Mouse (Mus musculus) v-Abl transformed pro-B cells (cell line): ENCODE data around the gene Impdh1.

Experiments
- in situ Hi-C, 2 experiments: fragments of 400-800 bp; cut with MboI; formaldehyde crosslinking; loops; one replicate each; pipeline ENCODE4 v1.15.1; 2025; ENCODE audit not compliant: unreplicated experiment in 2 of 2

Gene Impdh1

DNA sequence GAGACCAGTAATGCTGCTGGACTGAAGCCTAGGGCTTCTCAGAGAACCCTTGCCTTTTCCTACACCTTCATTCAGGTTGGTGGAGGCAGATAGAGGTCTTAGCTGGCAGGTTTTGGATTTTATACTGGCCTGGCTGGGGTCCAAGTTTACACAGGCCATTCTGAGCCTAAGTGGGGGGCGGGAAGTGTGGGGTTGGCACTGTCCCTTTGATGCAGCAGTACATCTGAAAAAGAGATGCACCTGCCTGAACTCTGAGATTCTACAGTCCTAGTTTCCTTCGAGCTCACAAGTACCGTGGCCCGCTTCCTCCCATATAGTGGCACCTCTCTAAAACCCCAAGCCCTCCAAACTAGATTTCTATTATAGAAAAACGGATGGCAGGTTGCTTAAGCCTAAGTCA lies 1.4 kb downstream of the Impdh1 start:
- in situ Hi-C loops: loop anchor here in 1 of 2 experiments (10.0 kb wide), 1 partner anchor 730 kb away; no protein-coding TSS in a partner anchor

DNA sequence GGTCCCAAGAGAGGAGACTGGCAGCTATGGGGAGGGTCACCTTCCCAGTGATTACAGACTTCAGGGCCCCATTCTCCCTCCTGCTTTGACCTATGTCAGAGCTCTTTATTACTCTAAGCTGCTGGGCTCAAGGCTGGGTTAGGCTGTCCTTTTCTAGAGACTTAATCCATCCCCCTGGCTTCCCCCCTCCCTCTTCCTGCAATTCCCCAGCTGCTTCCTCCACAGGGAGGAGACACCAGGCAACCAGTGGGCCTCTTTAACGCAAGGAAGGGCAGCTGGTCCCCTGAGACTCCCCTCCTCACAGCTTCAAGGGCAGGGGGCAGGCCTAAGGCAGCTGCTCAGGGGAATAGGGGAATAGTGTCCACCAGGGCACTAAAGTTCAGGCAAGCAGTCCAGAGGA lies 1.9 kb downstream of the Impdh1 start:
- in situ Hi-C loops: loop anchor here in 1 of 2 experiments (10.0 kb wide), 1 partner anchor 729 kb away; no protein-coding TSS in a partner anchor

DNA sequence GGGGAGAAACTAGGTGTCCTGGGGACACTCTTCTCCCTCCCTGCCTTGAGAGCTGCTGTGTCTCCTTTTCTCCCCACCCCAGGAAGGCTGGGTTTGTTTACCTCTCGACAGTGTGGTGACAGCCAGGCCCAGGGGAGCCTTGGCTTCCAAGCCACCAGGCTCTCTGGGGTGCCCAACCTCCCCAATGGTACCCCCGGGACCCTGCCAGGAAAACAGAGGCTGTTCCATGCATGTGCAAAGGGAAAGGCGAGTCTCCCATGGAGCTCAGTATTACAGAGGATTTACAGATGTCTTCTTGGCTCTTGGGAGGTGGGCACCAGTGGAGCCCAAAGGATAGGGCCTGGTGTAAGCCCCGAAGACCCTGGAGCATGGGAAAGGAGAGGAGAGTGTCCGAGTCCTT lies 2.7 kb downstream of the Impdh1 start:
- in situ Hi-C loops: loop anchor here in 1 of 2 experiments (10.0 kb wide), 1 partner anchor 729 kb away; no protein-coding TSS in a partner anchor

DNA sequence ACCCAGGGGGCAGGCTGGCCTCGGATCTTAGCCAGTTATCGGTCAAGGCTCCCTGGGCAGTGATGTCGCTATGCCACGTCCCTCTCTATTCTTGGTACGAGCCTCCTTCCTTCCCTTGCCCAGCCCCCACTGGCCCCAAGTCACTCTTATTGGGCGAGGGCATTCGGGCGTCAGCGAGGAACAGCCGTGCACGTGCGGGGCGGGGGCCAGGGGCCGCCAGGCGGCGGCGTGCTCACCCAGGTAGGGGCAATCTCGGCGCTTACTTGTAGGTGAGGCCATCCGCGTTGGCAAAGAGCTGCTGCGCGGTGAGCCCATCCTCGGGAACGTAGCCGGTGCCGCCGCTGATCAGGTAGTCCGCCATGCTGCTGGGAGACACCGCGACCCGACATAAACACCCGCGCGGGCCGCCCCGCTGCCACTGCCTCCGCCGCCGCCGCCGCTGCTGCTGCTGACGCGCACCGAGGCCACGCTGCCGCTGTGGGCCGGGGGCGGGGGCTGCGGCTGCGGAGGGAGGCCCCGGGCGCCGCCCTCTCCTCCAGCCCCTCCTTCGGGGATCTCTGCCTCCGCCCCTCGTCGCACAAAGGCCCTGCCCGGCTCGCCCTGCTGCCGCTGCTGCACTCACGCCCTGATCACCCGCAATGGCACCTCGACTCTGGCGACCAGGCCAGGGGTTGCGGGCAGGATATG lies 4.2 kb downstream of the Impdh1 start:
- in situ Hi-C loops: loop anchor here in 1 of 2 experiments (10.0 kb wide), 1 partner anchor 727 kb away; no protein-coding TSS in a partner anchor

DNA sequence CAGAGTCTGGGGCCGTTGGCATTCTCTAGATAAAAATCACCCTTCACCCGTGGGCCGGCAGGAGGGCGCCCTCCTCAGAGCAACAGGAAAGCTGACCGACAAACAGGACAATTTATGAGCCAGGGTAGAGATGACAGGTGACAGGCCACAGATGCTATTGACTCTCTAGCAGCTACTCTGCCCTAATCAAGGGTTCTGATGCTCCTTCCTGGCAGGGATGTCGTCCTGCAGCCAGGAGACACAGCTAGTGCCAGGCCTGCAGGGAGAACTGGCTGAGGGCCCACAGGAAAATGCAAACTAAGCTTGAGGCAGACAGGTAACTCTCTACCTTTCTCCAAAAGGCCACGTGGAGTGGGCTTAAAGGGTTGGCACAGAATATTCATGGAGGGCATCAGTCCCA lies 5.0 kb downstream of the Impdh1 start:
- in situ Hi-C loops: loop anchor here in 1 of 2 experiments (10.0 kb wide), 1 partner anchor 726 kb away; no protein-coding TSS in a partner anchor

DNA sequence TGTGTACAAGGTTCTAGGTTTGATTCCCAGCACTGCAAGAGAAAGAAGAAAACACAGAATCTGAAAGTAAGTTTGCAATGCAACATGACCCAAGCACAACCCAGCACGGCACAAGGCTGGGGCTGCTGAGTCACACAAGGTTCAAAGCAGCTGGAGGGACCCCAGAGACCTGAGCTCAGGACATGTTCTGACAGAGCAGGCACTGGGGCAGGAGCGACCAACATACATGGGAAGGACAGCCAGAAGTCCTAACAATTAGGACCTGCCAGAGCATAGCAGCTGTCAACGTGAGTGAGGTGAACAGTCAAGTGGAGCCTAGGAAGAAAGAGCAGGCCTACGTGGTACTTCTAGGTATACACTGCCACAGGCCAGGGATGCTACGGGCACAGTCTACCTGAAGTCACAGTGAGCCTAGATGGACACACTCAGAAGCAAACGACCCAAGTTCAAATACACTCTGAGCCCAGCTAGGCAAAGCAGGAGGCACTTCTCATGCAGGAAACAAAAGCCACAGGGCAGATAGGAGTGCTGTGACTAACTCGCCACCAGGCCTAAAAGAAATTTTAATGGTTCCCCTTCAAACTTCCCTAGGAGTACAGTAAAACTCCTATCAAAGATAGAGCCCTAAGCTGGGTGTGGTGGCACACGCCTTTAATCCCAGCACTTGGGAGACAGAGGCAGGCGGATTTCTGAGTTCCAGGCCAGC lies 5.8 kb downstream of the Impdh1 start:
- in situ Hi-C loops: loop anchor here in 1 of 2 experiments (10.0 kb wide), 1 partner anchor 726 kb away; no protein-coding TSS in a partner anchor

DNA sequence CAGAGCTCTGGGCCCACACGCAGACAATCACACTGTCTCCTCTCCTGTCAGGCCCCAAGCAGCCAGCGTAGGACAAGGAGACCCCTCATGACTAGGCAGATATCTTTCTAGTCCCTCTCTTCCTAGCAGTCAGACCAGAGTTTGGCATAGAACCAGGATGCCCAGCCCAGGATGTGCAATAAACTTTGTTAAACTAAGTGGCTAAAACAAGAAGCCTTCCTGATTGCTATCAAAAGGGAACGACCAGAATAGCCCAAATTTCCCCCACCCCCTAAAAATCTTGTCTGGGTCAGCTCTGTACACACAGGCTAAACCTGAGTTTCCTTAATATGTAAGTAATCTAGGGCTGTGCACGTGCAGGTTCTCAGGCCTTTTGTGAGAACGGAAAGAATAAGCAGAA lies 8.0 kb downstream of the Impdh1 start:
- in situ Hi-C loops: loop anchor here (5.0 to 10.0 kb wide), 2 partner anchors 69 to 327 kb away; partner anchors contain the start of gene Fam71f2 (in 2 of the 2)

DNA sequence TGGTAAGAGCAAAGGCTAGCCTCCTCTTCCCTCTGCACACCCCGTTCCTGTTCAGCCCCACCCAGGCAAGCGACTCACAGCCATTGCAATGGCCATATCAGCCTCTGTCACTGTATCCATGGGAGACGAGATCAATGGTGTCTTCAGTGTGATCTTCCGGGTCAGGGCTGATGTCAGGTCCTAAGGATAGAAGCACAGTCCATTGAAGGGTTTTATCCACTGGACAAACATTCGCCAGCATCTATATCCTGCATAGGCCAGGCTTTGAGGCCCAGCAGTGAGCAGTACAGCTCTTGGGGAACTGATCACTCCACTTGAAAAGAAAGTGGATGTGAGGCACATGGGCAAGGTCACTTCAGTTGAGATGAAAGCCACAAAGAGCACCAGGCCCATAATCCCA lies 9.1 kb downstream of the Impdh1 start:
- in situ Hi-C loops: loop anchor here (5.0 to 10.0 kb wide), 2 partner anchors 70 to 328 kb away; partner anchors contain the start of gene Fam71f2 (in 2 of the 2)

DNA sequence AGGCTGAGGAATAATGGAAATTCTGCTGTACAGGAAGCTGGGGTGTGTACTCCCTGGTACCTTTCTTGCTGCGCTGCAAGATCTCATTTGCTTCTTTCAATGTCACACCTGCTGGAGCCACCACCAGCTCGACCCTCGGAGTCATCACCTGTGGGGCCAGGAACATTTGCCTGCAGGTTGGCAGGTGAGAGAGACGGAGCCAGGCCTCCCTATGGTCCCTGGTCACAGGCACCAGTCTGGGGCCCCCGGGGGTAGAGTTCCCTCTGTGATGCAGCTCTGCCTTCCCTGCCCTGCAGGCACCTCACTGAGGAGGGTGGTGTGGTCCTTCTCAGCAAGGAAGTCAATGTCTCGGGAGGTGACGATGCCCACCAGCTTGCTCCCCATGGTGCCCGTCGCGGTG lies 10.2 kb downstream of the Impdh1 start:
- in situ Hi-C loops: loop anchor here (5.0 to 10.0 kb wide), 2 partner anchors 71 to 329 kb away; partner anchors contain the start of gene Fam71f2 (in 2 of the 2)

DNA sequence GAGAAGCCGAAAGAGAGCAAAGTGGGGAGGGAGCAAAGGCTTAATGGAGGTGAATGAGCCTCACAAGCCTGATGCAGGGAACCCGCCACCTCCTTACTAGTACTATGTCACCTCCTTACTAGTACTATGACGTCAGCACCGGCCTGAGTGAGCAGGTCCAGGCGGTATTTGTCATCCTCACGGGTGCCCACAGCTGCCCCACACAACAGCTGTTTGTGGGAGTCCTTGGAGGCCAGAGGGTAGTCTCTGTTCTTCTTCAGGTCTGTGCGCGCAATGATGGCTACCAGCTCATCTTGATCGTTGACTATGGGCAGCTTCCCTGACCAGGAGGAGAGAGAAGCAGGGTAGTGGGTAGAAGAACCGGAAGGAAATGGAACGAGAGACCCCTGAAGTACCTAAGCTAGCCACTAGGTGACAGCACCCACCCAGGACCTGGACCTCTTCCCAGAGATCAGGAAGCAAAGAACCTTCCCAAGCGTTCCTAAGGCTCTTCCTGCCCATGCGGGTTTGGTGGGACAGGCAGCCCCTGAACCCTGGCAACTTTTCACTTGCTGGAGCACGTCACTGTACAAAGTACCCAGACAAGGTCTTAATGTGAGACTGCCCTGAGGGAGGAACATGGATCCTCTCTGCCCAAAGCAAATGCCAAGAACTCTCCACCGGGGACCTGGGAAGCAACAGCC lies 11.1 kb downstream of the Impdh1 start:
- in situ Hi-C loops: loop anchor here (5.0 to 10.0 kb wide), 5 partner anchors 32 to 330 kb away; partner anchors contain the start of genes Fam71f2 (in 2 of the 2) and Rbm28 (in 2 of the 2)

DNA sequence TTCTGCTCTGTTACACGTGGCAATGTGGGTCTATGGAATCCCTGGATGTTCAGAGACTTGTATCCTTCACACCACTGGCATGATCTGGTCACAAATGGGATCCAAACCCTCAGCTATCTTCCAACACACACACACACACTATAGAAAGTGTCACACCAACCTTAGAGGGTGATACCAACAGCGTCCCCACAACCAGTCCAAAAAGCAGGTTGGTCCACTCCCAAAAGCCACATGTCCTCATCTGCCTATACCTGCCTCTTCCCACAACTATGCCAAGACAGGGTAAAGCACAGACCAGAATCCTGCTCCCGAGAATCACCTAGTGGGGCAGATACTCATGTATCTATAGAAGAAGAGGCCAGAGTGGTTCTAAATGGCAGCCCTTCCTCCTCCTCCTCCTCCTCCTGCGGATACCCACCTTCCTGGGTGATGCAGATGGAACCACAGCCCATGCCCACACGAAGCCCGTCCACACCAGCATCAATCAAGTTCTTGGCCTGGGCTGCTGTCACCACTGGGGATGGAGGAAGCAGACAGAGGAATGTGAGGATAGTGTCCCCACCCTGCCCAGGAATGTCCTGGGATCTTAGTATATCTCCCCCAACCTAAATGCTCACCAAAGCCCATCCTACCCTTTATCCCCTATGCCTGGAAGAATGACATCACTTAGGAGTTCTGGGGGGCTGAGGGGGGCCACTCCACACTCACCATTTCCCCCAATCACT lies 12.1 kb downstream of the Impdh1 start:
- in situ Hi-C loops: loop anchor here (5.0 to 10.0 kb wide), 4 partner anchors 33 to 331 kb away; partner anchors contain the start of gene Rbm28 (in 2 of the 2)

DNA sequence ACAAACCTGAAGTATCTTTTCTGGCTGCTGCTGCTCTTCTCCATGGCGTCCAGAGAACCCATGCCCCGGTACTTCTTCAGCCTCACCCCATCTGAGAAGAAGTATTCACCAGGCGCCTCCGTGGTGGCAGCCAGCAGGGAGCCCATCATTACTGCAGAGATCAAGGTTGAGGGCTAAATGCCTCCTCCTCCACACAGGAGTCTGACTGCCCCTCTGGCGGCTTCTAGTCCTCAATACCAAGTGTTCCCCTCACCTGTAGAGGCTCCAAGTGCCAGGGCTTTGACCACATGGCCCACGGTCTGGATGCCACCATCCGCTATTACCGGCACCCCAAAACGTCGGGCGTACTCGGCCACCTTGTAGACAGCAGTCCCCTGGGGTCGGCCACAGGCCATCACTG lies 13.1 kb downstream of the Impdh1 start:
- in situ Hi-C loops: loop anchor here (5.0 to 10.0 kb wide), 4 partner anchors 34 to 332 kb away; partner anchors contain the start of gene Rbm28 (in 2 of the 2)

DNA sequence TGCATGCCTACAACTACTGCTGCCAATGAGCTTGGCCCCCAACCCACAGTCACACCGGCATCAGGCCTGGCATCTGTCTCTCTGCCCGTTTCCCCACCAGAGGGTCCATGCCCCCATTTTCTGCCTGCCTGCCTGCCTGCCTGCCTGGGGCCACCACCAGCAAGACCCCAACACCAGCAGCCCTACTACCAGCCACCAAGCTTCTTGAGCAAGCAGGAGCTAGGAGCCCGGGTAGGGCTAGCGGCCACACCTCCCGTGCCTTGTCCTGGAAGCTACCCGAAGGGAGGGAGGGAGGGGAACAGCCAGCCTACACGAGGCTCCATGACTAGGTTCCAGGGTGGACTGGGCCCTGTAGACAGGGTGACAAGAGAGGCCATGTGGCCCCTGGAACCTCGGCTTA lies 14.2 kb downstream of the Impdh1 start:
- in situ Hi-C loops: loop anchor here (5.0 to 10.0 kb wide), 4 partner anchors 35 to 333 kb away; partner anchors contain the start of gene Rbm28 (in 2 of the 2)

DNA sequence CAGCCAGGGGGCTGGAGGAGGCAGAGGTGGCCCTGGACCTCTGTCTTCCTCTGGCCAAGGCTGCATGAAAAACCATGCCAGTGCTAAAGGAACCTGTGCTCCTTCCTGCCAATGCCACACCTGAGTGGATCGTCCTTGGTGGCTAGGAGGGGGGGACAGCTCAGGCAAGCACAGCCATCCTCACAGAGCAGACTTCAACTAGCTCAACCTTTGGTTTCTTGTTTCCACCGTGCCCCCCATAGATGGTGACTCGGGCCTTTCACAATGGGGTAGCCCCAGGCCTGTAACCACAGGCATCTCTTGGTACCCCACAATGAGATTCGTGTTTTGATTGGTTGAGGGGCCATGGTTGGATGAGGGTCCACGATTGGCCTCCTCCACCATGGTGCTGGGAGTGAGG lies 14.8 kb downstream of the Impdh1 start:
- in situ Hi-C loops: loop anchor here (5.0 to 10.0 kb wide), 4 partner anchors 34 to 333 kb away; partner anchors contain the start of gene Rbm28 (in 2 of the 2)

DNA sequence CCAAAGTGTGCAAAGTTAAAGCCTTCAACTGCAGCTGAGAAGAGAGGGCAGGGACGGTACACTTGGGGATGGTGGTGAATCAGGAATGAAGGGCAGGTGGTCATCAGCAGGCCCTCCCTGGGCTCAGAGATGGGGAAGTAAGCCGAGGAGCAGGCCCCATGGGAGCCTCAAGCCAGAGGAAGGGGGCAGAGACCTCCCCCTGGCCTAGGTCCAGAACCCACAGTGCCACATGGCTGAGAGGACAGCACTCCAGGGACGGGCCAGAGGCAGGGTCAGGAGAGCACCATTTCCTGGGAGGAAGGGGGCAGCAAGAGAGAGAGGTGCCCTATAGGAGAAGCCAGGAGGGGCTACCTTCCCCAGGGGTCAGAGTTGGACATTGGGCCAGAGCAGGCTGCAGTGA lies 15.7 kb downstream of the Impdh1 start:
- in situ Hi-C loops: loop anchor here (5.0 to 10.0 kb wide), 4 partner anchors 33 to 334 kb away; partner anchors contain the start of gene Rbm28 (in 2 of the 2)

DNA sequence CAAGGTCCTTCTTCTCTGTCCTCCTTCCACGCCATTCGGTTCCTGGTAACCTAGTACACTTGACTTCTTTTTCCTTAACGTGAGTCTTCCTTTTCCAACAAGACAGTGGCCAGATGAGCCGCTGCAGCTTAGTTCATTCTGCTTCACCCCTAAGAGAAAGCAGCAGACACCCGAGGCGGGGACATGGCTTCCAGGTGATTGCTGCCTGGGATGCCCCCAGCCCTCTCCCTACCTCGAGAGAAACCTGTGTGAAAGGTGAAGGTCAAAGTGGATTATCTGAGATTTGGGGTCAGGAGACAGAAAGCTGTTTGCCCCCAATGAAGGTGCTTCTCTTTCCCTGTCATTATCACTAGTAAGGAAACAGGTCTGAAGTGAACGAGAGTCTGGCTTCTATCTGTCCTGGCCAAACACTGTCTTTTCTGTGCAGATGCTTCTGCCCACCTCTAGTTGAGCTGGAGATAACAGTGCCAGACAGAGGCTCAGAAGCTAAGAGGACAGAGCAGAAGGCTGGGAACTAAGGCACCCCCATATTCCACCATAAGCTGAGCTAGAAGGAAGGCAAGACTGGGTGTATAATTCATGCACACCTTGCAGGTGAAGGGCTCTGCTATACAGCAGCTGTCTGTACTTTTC lies 16.8 kb downstream of the Impdh1 start:
- in situ Hi-C loops: no loop called here

DNA sequence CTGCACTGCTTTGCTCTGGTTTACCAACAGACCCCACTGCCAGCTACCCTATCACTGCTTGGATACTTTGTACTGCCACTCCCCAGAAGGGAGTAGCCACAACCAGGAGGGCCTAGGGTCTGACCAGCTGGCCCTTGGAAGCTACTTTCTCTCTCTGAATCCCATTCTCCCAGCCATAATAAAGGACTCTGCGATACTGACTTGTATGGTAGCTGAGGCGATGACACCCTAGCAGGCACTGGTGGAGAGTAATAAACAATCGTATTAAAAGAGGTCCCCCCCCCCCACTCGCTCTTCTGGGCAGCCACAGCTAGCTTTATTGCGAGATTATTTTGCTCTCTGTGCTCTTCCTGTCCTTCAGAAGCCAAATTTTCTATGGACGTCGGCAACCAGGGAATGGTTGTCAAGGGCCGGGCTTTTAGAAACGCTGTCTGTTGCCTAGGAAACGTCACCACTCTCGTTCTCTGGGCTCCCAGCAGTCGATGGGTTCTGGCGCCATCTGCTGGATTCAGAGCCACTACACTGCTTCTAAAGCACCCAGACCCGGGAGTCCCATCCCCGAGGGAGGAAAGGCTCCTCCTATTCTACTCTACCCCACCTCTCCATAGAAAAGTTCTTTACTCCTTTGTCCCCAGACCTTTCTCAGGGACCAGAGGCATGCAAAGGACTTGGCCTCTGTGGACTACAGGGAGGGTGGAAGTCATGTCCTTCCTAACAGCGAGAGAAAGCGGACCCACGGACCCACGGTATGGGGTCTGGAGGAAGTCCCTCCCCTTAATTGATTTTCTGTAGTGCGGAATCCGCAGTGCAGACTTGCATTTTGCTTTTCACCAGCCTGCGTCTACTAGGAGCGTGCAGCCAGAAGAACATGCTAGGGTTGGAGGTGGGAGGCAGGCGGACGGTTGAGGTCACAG lies 17.6 kb downstream of the Impdh1 start:
- in situ Hi-C loops: no loop called here
